Mouse (Mus musculus) lung, adult 2 months (tissue): ENCODE data around the gene Setd7. TPM values are rescaled to one million over a fixed set of nuclear protein-coding genes. Genes with fewer than 3 reads are reported as not detected.

Source experiments
- DNase-seq: peaks from one replicate; pipeline ENCODE4 v3.0.0; 2022
- H3K4me1 ChIP-seq: fragments of 200-500 bp; 2 replicates; pipeline ENCODE4 v1.6.1; 2011; ENCODE audit warnings: low read length; ENCODE audit not compliant: control insufficient read depth, insufficient read depth
- H3K4me3 ChIP-seq: fragments of 200-500 bp; replicated peaks from 2 replicates; pipeline ENCODE3; 2011; ENCODE audit warnings: low read depth, mild to moderate bottlenecking, control low read depth, low read length; ENCODE audit errors: extremely low read depth
- CTCF ChIP-seq: fragments of 200-500 bp; IDR thresholded peaks from 2 replicates; pipeline ENCODE4 v1.5.1; 2011; ENCODE audit warnings: mild to moderate bottlenecking, low read length, control low read depth; ENCODE audit not compliant: insufficient read depth
- POLR2A ChIP-seq: fragments of 200-500 bp; IDR thresholded peaks from 2 replicates; pipeline ENCODE4 v1.6.1; 2011; ENCODE audit warnings: low read depth, mild to moderate bottlenecking, control low read depth, low read length, borderline replicate concordance; ENCODE audit errors: extremely low read depth
- WGBS: fragments of 180-500 bp; shearing (Covaris S2); methylation state at CpG from one replicate; pipeline ENCODE4 v1.1.7; 2018; 5-methylcytosine and 5-hydroxymethylcytosine counted together
- polyA plus RNA-seq: library from polyadenylated mRNA; depleted of rRNA; stranded (reverse); fragments of >200 nt; gene quantifications from 2 replicates; pipeline ENCODE4 v1.2.3, GENCODE M21; 2012; rRNA removed

The Setd7 gene
- polyA plus RNA-seq, 1 experiment, result 23.5 TPM

DNA sequence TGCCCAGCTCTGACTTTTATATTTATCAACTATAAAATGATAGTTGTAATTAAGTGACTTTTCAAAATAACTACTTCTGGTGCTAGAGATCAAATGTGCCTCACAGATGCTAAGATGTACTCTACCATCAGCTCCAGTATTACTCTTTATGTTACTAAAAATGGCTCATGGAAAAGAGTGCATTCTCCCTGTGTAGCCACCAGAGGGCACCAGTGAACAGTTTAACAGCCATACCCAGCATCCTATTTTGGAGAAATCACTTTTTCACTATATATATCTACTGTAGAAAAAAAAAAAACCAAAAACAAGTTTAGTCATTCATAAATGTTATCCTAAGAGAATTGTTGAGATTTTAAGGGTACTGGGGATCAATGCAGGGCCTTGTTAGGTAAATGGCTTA is 79.6 kb downstream of the Setd7 start:
- TF ChIP-seq CTCF, result peak; percentile 54
- no peak for TF ChIP-seq POLR2A
- no peak overlapping the region for H3K4me3 ChIP-seq
- no peaks in the 10 kb centered on the region; the same call in 1 of the 2 replicates for H3K4me1 ChIP-seq
- peak; percentile 37 for DNase-seq

DNA sequence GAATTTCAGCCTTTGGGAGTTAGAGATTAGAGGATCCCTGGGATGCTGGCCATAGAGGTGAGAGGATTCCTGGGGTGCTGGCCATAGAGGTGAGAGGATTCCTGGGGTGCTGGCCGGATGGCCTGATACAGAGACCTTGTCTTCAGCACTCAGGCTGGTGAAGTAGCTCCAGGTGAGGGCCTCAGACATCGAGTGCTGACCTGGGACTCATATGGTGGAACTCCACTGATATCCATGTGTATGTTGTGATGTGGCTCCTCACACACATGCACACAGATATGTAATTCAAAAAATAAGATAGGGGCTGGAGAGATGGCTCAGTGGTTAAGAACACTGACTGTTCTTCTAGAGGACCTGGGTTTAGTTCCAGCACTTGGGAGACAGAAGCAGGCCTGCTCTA is 80.8 kb downstream of the Setd7 start:
- DNase-seq, result no peak
- no peak overlapping the region for H3K4me3 ChIP-seq
- H3K4me1 ChIP-seq, result no peaks in the 10 kb centered on the region; the same call in 1 of the 2 replicates
- no peak for TF ChIP-seq CTCF
- TF ChIP-seq POLR2A, result no peak
- WGBS, result 23% methylated on average over 2 of the region's 2 CpGs

DNA sequence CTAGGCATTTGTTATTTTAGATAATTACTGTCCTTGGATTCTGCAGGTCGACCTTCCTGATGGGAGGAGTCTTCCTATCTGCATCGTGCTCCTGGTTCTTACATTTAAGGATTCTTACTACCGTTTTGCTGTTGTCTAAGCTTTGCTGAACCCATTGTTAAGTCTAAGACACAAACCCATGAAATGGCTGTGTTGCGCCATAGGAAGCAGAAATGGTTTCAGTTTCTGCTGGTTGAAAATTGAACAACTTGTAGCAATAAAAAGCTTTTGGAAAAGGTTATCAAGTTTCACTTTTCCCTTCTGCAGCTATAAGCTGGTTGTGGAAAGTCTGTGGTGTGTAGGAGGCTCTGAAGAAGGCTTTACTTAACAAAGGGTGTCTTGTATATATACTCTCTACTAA is 85.0 kb downstream of the Setd7 start:
- no peak for DNase-seq
- 67% methylated on average over 4 of the region's 4 CpGs for WGBS
- no peak for TF ChIP-seq POLR2A
- TF ChIP-seq CTCF, result no peak
- Histone ChIP-seq H3K4me3 (no peak overlapping the region), H3K4me1 (no peaks in the 10 kb centered on the region)

DNA sequence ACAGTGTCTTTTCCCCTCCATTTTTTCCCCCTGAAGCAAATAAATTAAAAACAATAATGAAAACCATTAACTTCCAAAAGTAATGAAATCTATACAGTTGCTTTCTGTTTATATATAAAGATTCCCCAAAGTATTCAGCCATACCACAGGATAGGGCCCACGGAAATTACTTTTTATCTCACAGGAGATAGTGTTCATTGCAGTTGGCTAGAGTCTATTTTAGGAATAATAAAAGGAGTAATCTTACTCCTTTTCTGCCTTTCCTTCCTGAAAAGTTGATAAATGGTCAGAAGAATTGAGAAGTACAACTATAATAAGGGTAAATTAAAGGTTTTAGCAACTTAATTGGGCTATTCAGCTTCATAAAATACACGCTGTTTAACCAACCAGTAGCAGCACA is 92.1 kb downstream of the Setd7 start:
- H3K4me1 ChIP-seq, result no peaks in the 10 kb centered on the region
- DNase-seq, result no peak
- H3K4me3 ChIP-seq, result no peak overlapping the region
- TF ChIP-seq CTCF, result no peak
- no peak for TF ChIP-seq POLR2A
- 84% methylated on average over 2 of the region's 2 CpGs for WGBS

Other genes starting within 250 kb of the Setd7 start
- gene Elf2, start 220.2 kb downstream of the Setd7 start, polyA plus RNA-seq, result 46.1 and 52.7 TPM in 2 replicates
- not detected in 2 replicates for gene Mgarp, start 164.1 kb downstream of the Setd7 start, polyA plus RNA-seq
- 88.1 and 106 TPM in 2 replicates for gene Ndufc1, start 151.9 kb downstream of the Setd7 start, polyA plus RNA-seq
- 2.1 and 3.9 TPM in 2 replicates for gene Naa15, start 145.7 kb downstream of the Setd7 start, polyA plus RNA-seq
- gene Rab33b, start 77.0 kb downstream of the Setd7 start, polyA plus RNA-seq, result 12.9 and 16.6 TPM in 2 replicates
- 1.3 and 3.6 TPM in 2 replicates for gene Mgst2, start 99.5 kb upstream of the Setd7 start, polyA plus RNA-seq